Mouse (Mus musculus) C2C12 (cell line): ENCODE measurements around the gene Fbln5. TPM values are rescaled to one million over a fixed set of nuclear protein-coding genes. Genes with fewer than 3 reads are reported as not detected.

Experiments
- H3K27me3 ChIP-seq: one replicate; pipeline ENCODE4 v1.6.1; 2011; ENCODE audit not compliant: control insufficient read depth, insufficient read depth, insufficient read length
- H3K36me3 ChIP-seq: one replicate; pipeline ENCODE4 v1.6.1; 2011; ENCODE audit not compliant: control insufficient read depth, insufficient read depth
- H3K4me3 ChIP-seq: one replicate; pipeline ENCODE4 v1.5.1; 2011; ENCODE audit warnings: mild to moderate bottlenecking, control low read depth; ENCODE audit not compliant: poor library complexity, insufficient read depth, severe bottlenecking
- H3K79me2 ChIP-seq: one replicate; pipeline ENCODE4 v1.6.1; 2011; ENCODE audit not compliant: control insufficient read depth, insufficient read depth
- H3K79me3 ChIP-seq: one replicate; pipeline ENCODE4 v1.6.1; 2011; ENCODE audit warnings: low read depth, control low read depth
- H3ac ChIP-seq: one replicate; pipeline ENCODE3; 2011; ENCODE audit warnings: low read depth; ENCODE audit not compliant: control insufficient read depth, insufficient read length
- CEBPB ChIP-seq: IDR thresholded peaks from one replicate; pipeline ENCODE4 v1.6.1; 2011; ENCODE audit warnings: low read depth, mild to moderate bottlenecking, control low read depth, moderate library complexity
- CTCF ChIP-seq: IDR thresholded peaks from one replicate; pipeline ENCODE4 v1.5.1; 2011; ENCODE audit not compliant: control insufficient read depth, insufficient read depth, insufficient read length
- FOSL1 ChIP-seq: IDR thresholded peaks from one replicate; pipeline ENCODE4 v1.8.0; 2011; ENCODE audit warnings: mild to moderate bottlenecking, low read length; ENCODE audit not compliant: poor library complexity, insufficient read depth, severe bottlenecking
- MAX ChIP-seq: IDR thresholded peaks from one replicate; pipeline ENCODE4 v1.6.1; 2011; ENCODE audit warnings: mild to moderate bottlenecking, control low read depth
- MYOD1 ChIP-seq: IDR thresholded peaks from one replicate; pipeline ENCODE4 v1.6.1; 2011; ENCODE audit warnings: low read depth; ENCODE audit not compliant: control insufficient read depth, insufficient read length
- MYOG ChIP-seq: IDR thresholded peaks from one replicate; pipeline ENCODE4 v1.6.1; 2011; ENCODE audit not compliant: control insufficient read depth, insufficient read length; ENCODE audit errors: extremely low read depth
- USF1 ChIP-seq: IDR thresholded peaks from one replicate; pipeline ENCODE4 v1.6.1; 2011; ENCODE audit warnings: low read depth, mild to moderate bottlenecking, control low read depth, moderate library complexity
- polyA plus RNA-seq: library from polyadenylated mRNA; unstranded; fragments of >200 nt; fragmentation: generic; extraction: Trizol; gene quantifications from one replicate; pipeline ENCODE4 v1.2.1, GENCODE M21; 2012; ENCODE audit warnings: missing spikeins

Gene Fbln5
- polyA plus RNA-seq, 1 experiment: 4.8 TPM

- Histone ChIP-seq H3K27me3 (no peaks in the 10 kb centered on the region), H3K79me2 (no peaks in the 10 kb centered on the region), H3K79me3 (no peaks in the 10 kb centered on the region), H3ac (no peak overlapping the region), H3K36me3 (no peaks in the 10 kb centered on the region), H3K4me3 (no peak overlapping the region)
- TF ChIP-seq CEBPB: no peak
- TF ChIP-seq MAX: no peak
These were observed 2.0 kb downstream of the Fbln5 start for GRCm38 (mm10) chr12:101816810-101817209.

DNA sequence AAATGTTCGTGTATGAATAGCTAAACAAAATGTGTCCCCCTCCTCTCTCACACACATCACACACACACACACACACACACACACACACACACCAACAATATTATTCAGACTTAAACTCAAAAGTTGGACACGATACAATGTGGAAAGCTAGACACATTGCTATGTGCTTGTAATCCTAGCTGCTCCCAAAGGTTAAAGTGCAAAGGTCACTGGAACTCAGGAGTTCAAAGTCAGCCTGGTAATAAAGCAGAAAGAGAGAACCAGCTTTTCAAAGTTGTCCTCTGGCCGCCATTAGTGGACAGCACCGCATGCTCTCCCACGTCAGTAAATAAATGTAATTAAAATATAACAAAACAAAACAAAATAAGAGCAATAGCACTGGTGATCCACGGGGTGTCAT is 3.1 kb downstream of the Fbln5 start:
- Histone ChIP-seq H3K79me3 (no peaks in the 10 kb centered on the region), H3ac (no peak overlapping the region), H3K79me2 (no peaks in the 10 kb centered on the region), H3K27me3 (no peaks in the 10 kb centered on the region), H3K4me3 (no peak overlapping the region), H3K36me3 (no peaks in the 10 kb centered on the region)
- TF ChIP-seq USF1: no peak
- TF ChIP-seq FOSL1: no peak
- TF ChIP-seq MYOD1: no peak
- TF ChIP-seq CTCF: no peak
- TF ChIP-seq MAX: no peak
- no peak for TF ChIP-seq MYOG
- no peak for TF ChIP-seq CEBPB

DNA sequence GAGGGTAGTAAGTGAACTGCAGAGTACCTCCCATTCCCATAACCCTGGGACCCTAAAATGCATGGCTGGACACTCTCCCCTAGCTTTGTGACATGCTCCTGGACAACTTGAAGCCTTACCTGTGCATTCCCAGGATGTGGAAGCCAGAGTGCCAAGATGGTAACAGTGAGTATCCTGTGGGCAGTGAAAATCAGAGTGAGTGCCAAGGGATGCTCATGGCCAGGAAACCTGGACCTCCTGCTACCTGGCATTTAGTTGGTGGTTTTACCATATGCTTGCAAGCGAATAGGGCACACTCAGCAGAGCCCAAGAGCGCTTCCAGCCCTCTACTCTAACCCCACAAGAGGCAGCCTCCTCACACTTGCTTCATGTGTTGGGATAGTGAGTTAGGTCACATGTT is 4.4 kb downstream of the Fbln5 start:
- no peak overlapping the region for H3K4me3 ChIP-seq
- H3K79me2 ChIP-seq: no peaks in the 10 kb centered on the region
- H3K36me3 ChIP-seq: no peaks in the 10 kb centered on the region
- no peaks in the 10 kb centered on the region for H3K79me3 ChIP-seq
- no peak for TF ChIP-seq CEBPB
- no peak for TF ChIP-seq FOSL1
- TF ChIP-seq MYOD1: no peak
- no peak for TF ChIP-seq USF1
- no peak for TF ChIP-seq CTCF
- TF ChIP-seq MYOG: no peak
- no peak for TF ChIP-seq MAX
- H3K27me3 ChIP-seq: no peaks in the 10 kb centered on the region
- H3ac ChIP-seq: no peak overlapping the region

GRCm38 (mm10) chr12:101811181-101811580 is 7.7 kb downstream of the Fbln5 start:
- TF ChIP-seq CEBPB (no peak), CTCF (no peak), FOSL1 (no peak), USF1 (no peak), MYOG (no peak), MAX (no peak), MYOD1 (no peak)
- Histone ChIP-seq H3ac (no peak overlapping the region), H3K36me3 (no peaks in the 10 kb centered on the region), H3K4me3 (no peak overlapping the region), H3K79me3 (no peaks in the 10 kb centered on the region), H3K79me2 (no peaks in the 10 kb centered on the region), H3K27me3 (no peaks in the 10 kb centered on the region)

DNA sequence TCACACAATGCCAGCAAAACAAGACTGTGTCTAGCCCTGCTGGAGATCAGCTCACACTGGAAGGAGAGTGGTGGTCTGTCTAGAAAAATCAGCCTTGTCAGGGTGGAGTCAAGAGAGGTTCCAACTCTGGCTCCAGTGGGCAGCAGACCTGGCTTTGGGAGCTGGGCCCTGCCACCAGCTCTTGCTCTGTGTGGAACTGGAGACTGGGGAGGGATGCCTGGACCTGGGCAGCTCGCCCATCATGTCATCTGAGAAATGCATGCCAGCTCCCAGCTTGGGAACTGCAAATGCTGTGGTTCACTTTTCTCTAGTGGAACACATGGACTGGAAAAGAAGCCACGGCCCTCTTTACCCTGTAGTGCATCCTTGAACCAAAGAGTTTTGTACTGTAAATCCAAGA is 8.3 kb downstream of the Fbln5 start:
- no peaks in the 10 kb centered on the region for H3K36me3 ChIP-seq
- H3K27me3 ChIP-seq: no peaks in the 10 kb centered on the region
- no peaks in the 10 kb centered on the region for H3K79me3 ChIP-seq
- no peak overlapping the region for H3ac ChIP-seq
- no peak overlapping the region for H3K4me3 ChIP-seq
- TF ChIP-seq USF1 (no peak), FOSL1 (no peak), MYOD1 (no peak), CTCF (no peak), MAX (no peak), CEBPB (no peak), MYOG (no peak)
- no peaks in the 10 kb centered on the region for H3K79me2 ChIP-seq

DNA sequence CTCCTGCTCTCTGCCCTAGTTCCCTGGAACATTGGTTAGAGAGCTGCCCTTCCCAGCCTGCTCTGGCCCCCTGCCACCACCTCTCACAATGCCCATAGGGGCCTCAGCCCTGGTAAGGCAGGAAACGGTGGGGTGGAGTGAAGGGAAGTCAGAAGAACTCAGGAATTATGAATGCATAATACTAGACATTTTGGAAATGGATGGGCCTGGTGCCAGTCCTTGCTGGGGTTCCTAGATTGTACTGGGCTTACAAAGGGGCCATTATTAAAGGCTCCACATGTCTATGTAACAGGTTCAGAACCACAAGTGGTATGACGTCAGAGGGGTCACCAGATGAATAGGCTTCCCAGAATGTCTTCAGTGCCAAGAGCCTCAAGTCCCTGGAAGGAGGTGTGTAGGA is 11.5 kb downstream of the Fbln5 start:
- no peaks in the 10 kb centered on the region for H3K79me3 ChIP-seq
- no peak for TF ChIP-seq CEBPB
- no peak for TF ChIP-seq FOSL1
- TF ChIP-seq MYOD1: no peak
- no peak for TF ChIP-seq MAX
- no peak for TF ChIP-seq CTCF
- TF ChIP-seq MYOG: no peak
- no peak for TF ChIP-seq USF1
- no peaks in the 10 kb centered on the region for H3K36me3 ChIP-seq
- H3K27me3 ChIP-seq: no peaks in the 10 kb centered on the region
- no peaks in the 10 kb centered on the region for H3K79me2 ChIP-seq
- no peak overlapping the region for H3K4me3 ChIP-seq
- H3ac ChIP-seq: no peak overlapping the region

GRCm38 (mm10) chr12:101802445-101802844 is 16.4 kb downstream of the Fbln5 start:
- no peak for TF ChIP-seq CTCF
- TF ChIP-seq USF1: no peak
- TF ChIP-seq CEBPB: no peak
- no peak for TF ChIP-seq MAX
- TF ChIP-seq MYOD1: no peak
- no peak for TF ChIP-seq MYOG
- no peak for TF ChIP-seq FOSL1
- no peak overlapping the region for H3ac ChIP-seq
- H3K79me2 ChIP-seq: no peaks in the 10 kb centered on the region
- no peak overlapping the region for H3K4me3 ChIP-seq
- H3K79me3 ChIP-seq: no peaks in the 10 kb centered on the region
- H3K27me3 ChIP-seq: no peaks in the 10 kb centered on the region
- H3K36me3 ChIP-seq: no peaks in the 10 kb centered on the region
